Comparison of ENCODE assay signal across 8 mouse cellular contexts in the genomic region with DNA sequence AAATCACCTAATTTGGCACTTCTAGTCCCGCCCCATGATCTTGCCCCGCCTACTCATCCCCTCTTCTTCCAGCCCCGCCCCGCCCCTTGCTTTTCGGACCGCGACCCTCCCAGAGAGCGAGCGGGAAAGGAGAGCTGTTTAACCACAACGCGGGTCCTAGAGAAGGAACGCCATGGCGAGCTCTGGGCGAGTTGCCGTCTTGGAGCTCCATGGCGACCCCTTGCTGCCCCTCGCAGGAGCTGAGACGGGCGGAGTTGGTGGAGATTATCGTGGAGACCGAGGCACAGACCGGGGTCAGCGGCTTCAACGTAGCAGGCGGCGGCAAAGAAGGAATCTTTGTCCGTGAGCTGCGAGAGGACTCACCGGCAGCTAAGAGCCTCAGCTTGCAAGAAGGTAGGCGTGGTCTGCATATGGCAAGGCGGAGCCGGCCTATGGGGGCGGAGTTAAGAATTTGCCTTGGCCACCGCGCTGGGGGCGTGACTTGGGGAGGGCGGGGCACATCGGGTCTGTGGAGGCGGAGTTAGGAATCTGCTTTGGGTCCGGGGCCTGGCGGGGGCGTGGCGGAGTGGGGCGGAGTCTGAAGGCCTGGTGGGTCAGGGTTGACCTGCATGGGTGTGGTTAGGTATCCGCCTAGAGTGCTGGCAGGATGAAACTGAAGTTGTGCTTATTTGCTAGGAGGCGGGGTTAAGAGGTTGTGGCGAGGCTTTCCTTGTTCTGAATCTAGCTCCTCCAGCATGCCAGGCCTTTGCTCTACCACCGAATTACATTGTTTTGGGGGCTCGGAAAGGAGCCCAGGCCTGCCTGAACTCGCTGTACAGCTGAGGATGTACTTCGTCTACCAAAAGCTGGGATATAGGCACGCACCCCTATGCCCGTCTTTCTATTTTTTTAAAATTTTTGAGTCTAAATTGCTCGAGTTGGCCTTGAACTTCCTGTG. TPM values are rescaled to one million over a fixed set of nuclear protein-coding genes. Genes with fewer than 3 reads are reported as not detected.
DNase-seq lines count a peak whose midpoint lies in the region; ATAC-seq lines count a peak whose summit lies in the region.

No protein-coding gene starts in this region.

- DNase-seq in c-Kit-negative CD71-positive TER-119-positive erythroid progenitor cells, embryonic 14.5 days (ENCODE audit: low read depth, low spot score) = peak; percentile 99
- peak; percentile 85 for DNase-seq in fibroblast of lung, adult 2 months (ENCODE audit: low read depth)
- peak; percentile 99 for DNase-seq in kidney, postnatal 14 days
- DNase-seq in liver, embryonic 13.5 days = peak; percentile 100
- peak; percentile 99 for DNase-seq in neural tube, embryonic 10.5 days (ENCODE audit: extremely low spot score, low spot score)

- H3K27me3 ChIP-seq in heart, embryonic 14.5 days (ENCODE audit: control insufficient read depth, insufficient read depth, low read length) = no peaks in the 10 kb centered on the region
- H3K27me3 ChIP-seq in liver, embryonic 13.5 days = no peaks in the 10 kb centered on the region
- H3K27me3 ChIP-seq in stomach, embryonic 16.5 days (ENCODE audit: control insufficient read depth, insufficient read depth, low read length) = no peaks in the 10 kb centered on the region

- no peaks in the 10 kb centered on the region for H3K9me3 ChIP-seq in heart, embryonic 14.5 days (ENCODE audit: control insufficient read depth, low read length)
- no peaks in the 10 kb centered on the region for H3K9me3 ChIP-seq in liver, embryonic 13.5 days (replicated peaks)
- no peaks in the 10 kb centered on the region for H3K9me3 ChIP-seq in stomach, embryonic 16.5 days (replicated peaks; ENCODE audit: control insufficient read depth, low read length)

- no peaks in the 10 kb centered on the region for H3K36me3 ChIP-seq in heart, embryonic 14.5 days (ENCODE audit: control insufficient read depth, insufficient read depth, low read length)
- H3K36me3 ChIP-seq in liver, embryonic 13.5 days = no peaks in the 10 kb centered on the region
- H3K36me3 ChIP-seq in stomach, embryonic 16.5 days (ENCODE audit: control insufficient read depth, insufficient read depth, low read length) = no peaks in the 10 kb centered on the region

- peaks cover 10 to 20% of the 10 kb centered on the region in 2 experiments for H3K4me1 ChIP-seq in heart, embryonic 14.5 days (ENCODE audit: control insufficient read depth in 2 of 2, insufficient read depth in 2 of 2, low read length in 2 of 2)
- H3K4me1 ChIP-seq in liver, embryonic 13.5 days (replicated peaks) = peaks cover 32% of the 10 kb centered on the region
- peaks cover 14% of the 10 kb centered on the region for H3K4me1 ChIP-seq in stomach, embryonic 16.5 days (ENCODE audit: control insufficient read depth, insufficient read depth, low read length)

- peak overlapping the region; percentile 75 for H3K4me2 ChIP-seq in heart, embryonic 14.5 days (ENCODE audit: low read length)
- H3K4me2 ChIP-seq in liver, embryonic 13.5 days = peak overlapping the region; percentile 87
- H3K4me2 ChIP-seq in stomach, embryonic 16.5 days (ENCODE audit: low read depth, low read length) = peak overlapping the region; percentile 72

- peak overlapping the region; percentile 99 for H3K27ac ChIP-seq in heart, embryonic 14.5 days (replicated peaks in 1 of 2; ENCODE audit: control insufficient read depth in 1 of 2, insufficient read depth in 1 of 2, low read depth in 2 of 2, low read length in 2 of 2)
- H3K27ac ChIP-seq in liver, embryonic 13.5 days = peak overlapping the region; percentile 99
- H3K27ac ChIP-seq in stomach, embryonic 16.5 days (ENCODE audit: low read length) = peak overlapping the region; percentile 100

- ATAC-seq in CD4-positive, CD25-positive, alpha-beta regulatory T cell, adult 4 months = peak; percentile 89
- ATAC-seq in heart, embryonic 14.5 days (ENCODE audit: insufficient number of reproducible peaks, insufficient read depth, low FRiP score, low read depth) = peak; percentile 91
- ATAC-seq in liver, embryonic 13.5 days (ENCODE audit: low read depth) = peak; percentile 95
- ATAC-seq in stomach, embryonic 16.5 days (ENCODE audit: insufficient read depth, low FRiP score) = peak; percentile 95

- WGBS in heart, embryonic 14.5 days = under 1% methylated on average over 54 of the region's 54 CpGs
- under 1% methylated on average over 54 of the region's 54 CpGs for WGBS in liver, embryonic 13.5 days (ENCODE audit: insufficient replicate concordance)
- WGBS in stomach, embryonic 16.5 days = under 1% methylated on average over 54 of the region's 54 CpGs

- H3K4me3 ChIP-seq in heart, embryonic 14.5 days (ENCODE audit: control insufficient read depth in 1 of 2, insufficient read depth in 1 of 2, low read depth in 1 of 2, low read length in 2 of 2) = peak overlapping the region; percentile 69 to 78
- H3K4me3 ChIP-seq in liver, embryonic 13.5 days (replicated peaks) = peak overlapping the region; percentile 69
- H3K4me3 ChIP-seq in stomach, embryonic 16.5 days (replicated peaks; ENCODE audit: low read length) = peak overlapping the region; percentile 68

- H3K9ac ChIP-seq in heart, embryonic 14.5 days (ENCODE audit: low read length) = peak overlapping the region; percentile 85
- H3K9ac ChIP-seq in liver, embryonic 13.5 days = peak overlapping the region; percentile 74
- H3K9ac ChIP-seq in stomach, embryonic 16.5 days (ENCODE audit: low read length) = peak overlapping the region; percentile 86

RNA-seq across cellular contexts. Expression of a gene that starts 8.9 kb away (rescaled TPM):
- polyA plus RNA-seq in CD4-positive, CD25-positive, alpha-beta regulatory T cell, adult 4 months (2017; shearing (Covaris generic)) = under 1 TPM; 0.22 to 0.62 TPM
- 0.58 and 0.59 TPM in 2 replicates for polyA plus RNA-seq in heart, embryonic 14.5 days (2014; fragmentation: Nextera tagmentation; extraction: Ambion mirVana)
- 0.78 and 0.88 TPM in 2 replicates for polyA plus RNA-seq in liver, embryonic 13.5 days (2015; fragmentation: Nextera tagmentation; extraction: Ambion mirVana)
- 3.7 and 4.0 TPM in 2 replicates for polyA plus RNA-seq in stomach, embryonic 16.5 days (2015; fragmentation: Nextera tagmentation; extraction: Ambion mirVana)

RNA-seq across cellular contexts. Expression of a gene that starts 15.1 kb away (rescaled TPM):
- polyA plus RNA-seq in CD4-positive, CD25-positive, alpha-beta regulatory T cell, adult 4 months (2017; shearing (Covaris generic)) = under 1 TPM in 1 of 2 experiments, not detected in 1; 0.28 TPM
- polyA plus RNA-seq in heart, embryonic 14.5 days (2014; fragmentation: Nextera tagmentation; extraction: Ambion mirVana) = 0.24 and 0.26 TPM in 2 replicates
- polyA plus RNA-seq in liver, embryonic 13.5 days (2015; fragmentation: Nextera tagmentation; extraction: Ambion mirVana) = 0.08 and 0.12 TPM in 2 replicates
- 0.35 and 0.79 TPM in 2 replicates for polyA plus RNA-seq in stomach, embryonic 16.5 days (2015; fragmentation: Nextera tagmentation; extraction: Ambion mirVana)

RNA-seq across cellular contexts. Expression of a gene that starts 21.3 kb away (rescaled TPM):
- 10 to 100 TPM; 46.0 to 51.9 TPM for polyA plus RNA-seq in CD4-positive, CD25-positive, alpha-beta regulatory T cell, adult 4 months (2017; shearing (Covaris generic))
- 34.5 and 34.8 TPM in 2 replicates for polyA plus RNA-seq in heart, embryonic 14.5 days (2014; fragmentation: Nextera tagmentation; extraction: Ambion mirVana)
- polyA plus RNA-seq in liver, embryonic 13.5 days (2015; fragmentation: Nextera tagmentation; extraction: Ambion mirVana) = 20.7 and 21.7 TPM in 2 replicates
- polyA plus RNA-seq in stomach, embryonic 16.5 days (2015; fragmentation: Nextera tagmentation; extraction: Ambion mirVana) = 42.0 and 45.9 TPM in 2 replicates

RNA-seq across cellular contexts. Expression of a gene that starts 34.4 kb away (rescaled TPM):
- polyA plus RNA-seq in CD4-positive, CD25-positive, alpha-beta regulatory T cell, adult 4 months (2017; shearing (Covaris generic)) = 10 to 100 TPM; 50.9 to 60.1 TPM
- polyA plus RNA-seq in heart, embryonic 14.5 days (2014; fragmentation: Nextera tagmentation; extraction: Ambion mirVana) = 15.7 and 19.4 TPM in 2 replicates
- polyA plus RNA-seq in liver, embryonic 13.5 days (2015; fragmentation: Nextera tagmentation; extraction: Ambion mirVana) = 31.4 and 31.7 TPM in 2 replicates
- polyA plus RNA-seq in stomach, embryonic 16.5 days (2015; fragmentation: Nextera tagmentation; extraction: Ambion mirVana) = 38.1 and 39.4 TPM in 2 replicates

RNA-seq across cellular contexts. Expression of a gene that starts 45.0 kb away (rescaled TPM):
- 100 to 1,000 TPM; 191 to 306 TPM for polyA plus RNA-seq in CD4-positive, CD25-positive, alpha-beta regulatory T cell, adult 4 months (2017; shearing (Covaris generic))
- 54.5 and 61.7 TPM in 2 replicates for polyA plus RNA-seq in heart, embryonic 14.5 days (2014; fragmentation: Nextera tagmentation; extraction: Ambion mirVana)
- polyA plus RNA-seq in liver, embryonic 13.5 days (2015; fragmentation: Nextera tagmentation; extraction: Ambion mirVana) = 53.8 and 58.5 TPM in 2 replicates
- 93.5 and 107 TPM in 2 replicates for polyA plus RNA-seq in stomach, embryonic 16.5 days (2015; fragmentation: Nextera tagmentation; extraction: Ambion mirVana)

Comparison
In these comparisons a context has a peak if more than half of its experiments do, and no peak if none do; other contexts are left out.
1. Peak in every context shown above with its lines: DNase-seq, ATAC-seq, H3K4me3 ChIP-seq and H3K27ac ChIP-seq.